Mouse (Mus musculus): ENCODE measurements around the gene Capns1. TPM values are rescaled to one million over a fixed set of nuclear protein-coding genes. Genes with fewer than 3 reads are reported as not detected.
"Not testable (repeated sequence)": the region's sequence is repeated elsewhere in the genome, so short reads cannot be mapped to it uniquely, and the experiment has no call there.

The Capns1 gene
- total RNA-seq, 2 experiments from 2014 or later: 289 to 298 TPM

DNA sequence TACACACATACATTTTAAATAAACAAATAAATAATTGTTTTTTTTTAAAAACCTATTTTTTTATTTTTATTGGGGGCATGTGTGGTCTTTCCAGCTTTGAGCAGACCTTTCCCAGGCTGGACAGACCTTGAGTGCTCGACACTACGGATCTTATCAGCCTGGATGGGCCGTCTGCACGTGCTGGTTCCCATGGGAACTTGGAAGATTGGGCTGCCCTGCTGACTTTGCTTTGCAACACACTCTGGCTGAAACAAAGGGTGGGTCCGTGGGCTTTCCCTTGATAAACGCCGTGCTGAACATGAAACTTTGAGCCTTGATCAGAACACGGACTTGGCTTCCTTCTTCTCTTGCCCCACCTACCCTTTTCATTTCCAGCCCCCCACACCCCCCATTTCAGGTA lies 5.8 kb upstream of the Capns1 start:
- intact Hi-C loops (cut with DNase I): no loop called here
- DNase-seq: no peak

- intact Hi-C loops (cut with DNase I): loop anchor here (2.0 kb wide), 1 partner anchor 190 kb away; no protein-coding TSS in a partner anchor
These were observed 4.5 kb upstream of the Capns1 start for GRCm38 (mm10) chr7:30202895-30203690.

DNA sequence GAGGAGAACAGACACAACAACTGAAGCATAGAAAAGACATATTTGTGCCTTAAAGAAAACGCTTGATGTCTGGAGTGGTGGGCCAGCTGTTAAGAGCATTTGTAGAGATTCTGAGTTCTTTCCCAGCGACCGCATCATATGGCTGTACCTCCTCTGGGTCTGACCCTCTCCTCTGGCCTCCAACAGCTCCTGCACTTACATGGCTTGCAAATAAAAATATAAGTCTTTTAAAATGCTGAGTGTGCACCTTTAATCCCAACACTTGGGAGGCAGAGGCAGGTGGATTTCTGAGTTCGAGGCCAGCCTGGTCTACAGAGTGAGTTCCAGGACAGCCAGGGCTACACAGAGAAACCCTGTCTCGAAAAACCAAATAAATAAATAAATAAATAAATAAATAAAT lies 2.0 kb upstream of the Capns1 start:
- DNase-seq; intact Hi-C loops (cut with DNase I): not testable (repeated sequence)

More at GRCm38 (mm10) chr7:30202895-30203690, 4.5 kb upstream of the Capns1 start:
- DNase-seq: peak; percentile 57 to 70

GRCm38 (mm10) chr7:30200200-30200599 lies 1.6 kb upstream of the Capns1 start:
- DNase-seq: no peak
- intact Hi-C loops (cut with DNase I): no loop called here

GRCm38 (mm10) chr7:30199498-30200139 lies 1.0 kb upstream of the Capns1 start:
- intact Hi-C loops (cut with DNase I): no loop called here
- no peak for DNase-seq

- intact Hi-C loops (cut with DNase I): no loop called here
- no peak for DNase-seq
These were observed 950 bp downstream of the Capns1 start for GRCm38 (mm10) chr7:30197592-30198129.

DNA sequence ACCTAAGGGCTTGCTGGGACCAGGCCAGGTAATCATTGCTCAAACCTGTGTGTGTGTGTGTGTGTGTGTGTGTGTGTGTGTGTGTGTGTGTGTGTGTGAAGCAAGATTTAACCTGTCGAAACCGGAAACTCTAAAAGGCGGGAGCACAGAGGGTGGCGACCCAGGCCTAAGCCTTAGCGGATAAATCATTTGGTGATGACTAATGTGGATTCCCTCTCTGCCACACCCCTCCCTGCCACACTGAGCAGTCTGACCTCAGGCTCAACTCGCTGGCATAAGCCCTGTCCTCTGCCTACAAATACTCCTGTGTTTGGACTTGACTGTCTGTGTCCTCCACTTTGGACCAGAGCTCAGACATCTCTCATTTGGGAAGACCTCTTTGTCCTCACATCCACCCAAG lies 2.4 kb downstream of the Capns1 start:
- DNase-seq: no peak
- intact Hi-C loops (cut with DNase I): no loop called here

DNA sequence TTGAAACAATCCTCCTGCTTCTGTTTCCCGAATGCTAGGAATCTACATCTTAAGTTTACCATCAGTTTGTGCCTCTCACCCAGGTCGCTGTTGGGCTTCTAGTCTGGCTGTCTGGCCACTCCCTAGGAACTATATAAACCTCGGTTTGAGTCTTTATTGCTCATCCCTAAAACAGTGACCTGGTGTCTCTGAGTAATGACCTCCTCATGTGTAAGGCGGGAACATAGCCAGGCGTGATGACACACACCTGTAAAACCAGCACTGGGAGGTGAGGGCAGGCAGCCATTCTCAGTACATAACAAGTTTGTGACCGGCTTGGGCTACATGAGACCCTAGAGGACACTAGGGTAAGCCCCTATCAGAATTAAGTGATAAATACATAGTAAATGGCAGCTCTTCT lies 3.1 kb downstream of the Capns1 start:
- intact Hi-C loops (cut with DNase I): no loop called here
- no peak for DNase-seq

- DNase-seq: peak; percentile 94 to 95
- intact Hi-C loops (cut with DNase I): no loop called here
These were observed 3.7 kb downstream of the Capns1 start for GRCm38 (mm10) chr7:30194884-30195283.

DNA sequence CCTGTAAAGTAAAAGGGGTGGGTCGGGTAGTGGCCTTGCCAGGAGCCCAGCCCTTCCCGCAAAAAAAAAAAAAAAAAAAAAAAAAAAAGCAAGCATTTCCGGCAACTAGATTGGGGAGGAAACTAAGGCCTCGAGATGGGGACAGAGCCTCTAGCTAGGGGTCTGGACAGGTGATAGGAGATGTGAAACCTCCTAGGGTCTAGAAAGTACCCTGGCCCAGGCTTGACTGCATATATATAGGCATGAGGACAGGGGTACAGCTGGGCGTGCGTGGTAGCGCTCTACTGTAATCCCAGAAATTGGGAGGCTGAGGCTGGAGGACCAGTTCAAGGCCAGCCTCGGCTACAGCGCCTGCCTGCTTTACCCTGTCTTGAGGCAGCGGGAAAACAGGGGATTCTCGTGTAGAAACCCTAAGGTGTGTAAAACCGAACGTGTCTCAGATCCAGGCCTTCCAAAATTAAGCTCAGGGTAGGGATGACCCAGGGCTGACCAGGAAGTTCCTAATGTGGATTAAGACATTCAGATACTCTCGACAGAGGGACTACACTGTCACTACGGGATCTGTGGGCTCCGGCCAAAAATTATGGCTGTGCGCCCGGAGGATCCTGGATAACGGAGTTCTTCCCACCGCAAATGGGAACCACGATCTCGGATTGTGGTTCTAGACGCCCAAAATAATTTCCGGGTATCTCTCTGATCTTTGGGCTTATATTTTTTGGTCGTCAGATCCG lies 4.3 kb downstream of the Capns1 start:
- DNase-seq: peak; percentile 61 to 71
- intact Hi-C loops (cut with DNase I): no loop called here

- intact Hi-C loops (cut with DNase I): no loop called here
These were observed 5.0 kb downstream of the Capns1 start for GRCm38 (mm10) chr7:30193581-30194100.

DNA sequence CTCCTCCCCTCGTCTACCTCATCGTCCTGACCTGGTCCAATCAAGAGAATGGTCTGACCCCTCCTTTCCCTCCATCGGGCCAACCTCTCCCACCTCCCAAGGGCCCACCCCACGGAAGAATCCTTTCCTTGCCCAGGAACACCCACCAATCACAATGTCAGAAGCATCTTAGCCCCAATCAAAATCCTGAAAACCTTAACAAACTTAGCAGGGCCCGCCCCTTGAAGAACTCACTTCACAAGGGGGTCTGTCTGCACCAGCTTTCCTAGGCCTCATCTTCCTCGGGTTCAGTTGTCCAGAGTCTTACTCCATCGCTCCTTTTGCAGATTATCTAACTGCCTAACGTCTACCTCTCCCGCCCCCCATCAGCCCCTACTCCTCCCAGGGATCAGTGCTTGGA lies 5.6 kb downstream of the Capns1 start:
- intact Hi-C loops (cut with DNase I): no loop called here
- no peak for DNase-seq

More at GRCm38 (mm10) chr7:30193581-30194100, 5.0 kb downstream of the Capns1 start:
- DNase-seq: peak; percentile 77 to 83

GRCm38 (mm10) chr7:30192088-30192487 lies 6.5 kb downstream of the Capns1 start:
- intact Hi-C loops (cut with DNase I): no loop called here
- no peak for DNase-seq

- DNase-seq: no peak
- intact Hi-C loops (cut with DNase I): no loop called here
These were observed 9.5 kb downstream of the Capns1 start for GRCm38 (mm10) chr7:30189116-30189491.

- intact Hi-C loops (cut with DNase I): no loop called here
These were observed 10.1 kb downstream of the Capns1 start for GRCm38 (mm10) chr7:30188344-30189115.

GRCm38 (mm10) chr7:30184641-30185348 lies 13.8 kb downstream of the Capns1 start:
- intact Hi-C loops (cut with DNase I): loop anchor here (5.0 kb wide), 1 partner anchor 33 kb away; no protein-coding TSS in a partner anchor
- no peak for DNase-seq

More at GRCm38 (mm10) chr7:30188344-30189115, 10.1 kb downstream of the Capns1 start:
- no peak for DNase-seq

GRCm38 (mm10) chr7:30183879-30184289 lies 14.7 kb downstream of the Capns1 start, which contains the start of gene Cox7a1:
Gene Cox7a1, plus strand, starts transcription at chr7:30184144.
- intact Hi-C loops (cut with DNase I): loop anchor here (5.0 kb wide), 1 partner anchor 33 kb away; no protein-coding TSS in a partner anchor
- DNase-seq: peak; percentile 89 to 92

DNA sequence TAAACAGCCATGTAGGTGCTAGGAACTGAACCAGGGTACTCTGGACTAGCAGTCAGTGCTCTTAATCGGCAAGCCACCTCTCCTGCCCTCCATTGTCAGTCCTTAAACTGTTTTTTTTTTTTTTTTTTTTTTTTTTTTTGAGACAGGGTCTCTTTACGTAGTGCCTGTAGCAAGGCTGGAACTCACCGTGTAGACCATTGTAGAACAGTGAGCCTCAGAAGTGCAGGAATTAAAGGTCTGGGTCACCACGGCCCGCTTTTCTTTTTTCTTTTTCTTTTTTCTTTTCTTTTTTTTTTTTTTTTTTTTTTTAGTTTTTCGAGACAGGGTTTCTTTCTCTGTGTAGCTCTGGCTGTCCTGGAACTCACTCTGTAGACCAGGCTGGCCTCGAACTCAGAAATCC lies 15.4 kb downstream of the Capns1 start:
- intact Hi-C loops (cut with DNase I): loop anchor here (5.0 kb wide), 1 partner anchor 34 kb away; no protein-coding TSS in a partner anchor
- not testable (repeated sequence) for DNase-seq

DNA sequence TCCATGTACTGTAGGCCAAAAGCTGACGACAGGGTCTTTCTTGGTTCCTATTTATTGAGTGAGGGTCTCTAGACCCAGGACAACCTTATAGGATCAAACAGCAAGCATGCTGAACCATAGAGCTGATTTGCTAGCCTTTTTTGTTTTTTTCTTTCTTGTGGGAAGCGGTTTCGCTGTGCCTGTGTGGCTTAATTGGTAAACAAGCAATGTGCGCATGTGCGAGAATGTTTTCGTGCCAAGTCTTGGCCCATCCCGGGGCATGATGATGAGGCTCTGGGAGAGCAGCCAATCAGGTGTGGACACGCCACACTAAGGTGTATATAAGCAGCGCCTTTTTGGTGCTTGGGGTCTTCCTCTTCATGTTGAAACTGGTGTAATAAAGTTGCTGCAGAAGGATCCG lies 16.7 kb downstream of the Capns1 start:
- intact Hi-C loops (cut with DNase I): loop anchor here (1.0 to 5.0 kb wide), 2 partner anchors 23 to 35 kb away; no protein-coding TSS in a partner anchor
- not testable (repeated sequence) for DNase-seq
